Mouse (Mus musculus) small intestine, adult 2 months (tissue): ENCODE measurements around the gene 1700025C18Rik.

Source experiments
- CTCF ChIP-seq: fragments of 200-500 bp; IDR thresholded peaks from 2 replicates; pipeline ENCODE4 v1.5.1; 2012; ENCODE audit warnings: low read depth, mild to moderate bottlenecking, control low read depth, inconsistent platforms, low read length, moderate library complexity, mixed read lengths; ENCODE audit not compliant: insufficient replicate concordance, insufficient read length; ENCODE audit errors: extremely low read depth
- POLR2A ChIP-seq: fragments of 200-500 bp; IDR thresholded peaks from 2 replicates; pipeline ENCODE4 v1.6.1; 2012; ENCODE audit warnings: low read depth, mild to moderate bottlenecking, control low read depth, inconsistent platforms, low read length, moderate library complexity

DNA sequence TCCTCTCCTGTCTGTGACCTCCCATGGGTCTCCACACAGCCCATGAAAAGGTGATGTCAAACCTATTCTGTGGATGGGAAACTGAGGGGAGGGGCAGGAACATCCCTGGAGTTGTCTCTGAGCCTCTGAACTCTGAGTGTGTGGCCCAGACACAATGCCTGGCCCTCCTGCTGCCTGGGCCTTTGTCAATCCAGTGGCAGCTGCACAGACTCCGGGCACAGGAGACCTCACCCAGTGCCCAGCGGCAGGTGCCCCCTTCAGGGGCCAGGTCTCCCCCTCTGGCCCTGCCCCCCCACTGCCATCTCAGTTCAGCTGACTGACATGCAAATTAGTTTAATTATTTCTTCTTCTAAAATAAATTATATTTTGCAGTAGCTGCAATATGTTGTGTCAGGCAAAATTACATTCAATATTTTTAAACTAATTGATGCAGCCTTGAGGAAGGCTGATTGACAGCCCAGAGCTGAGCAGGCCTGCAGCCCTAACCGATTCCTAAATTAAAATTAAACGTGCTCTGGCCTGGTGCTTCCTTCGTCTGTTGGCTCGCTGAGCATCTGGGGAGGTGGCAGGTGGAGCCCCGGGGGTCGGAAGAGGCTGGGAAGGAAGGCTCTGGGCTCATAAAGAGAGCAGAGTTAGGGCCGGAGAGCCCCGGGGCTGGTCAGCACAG is 36.5 kb upstream of the 1700025C18Rik start:
- no peak for TF ChIP-seq CTCF
- no peak for TF ChIP-seq POLR2A
